Mouse (Mus musculus) intestine, postnatal 0 days (tissue): ENCODE data around the gene Ric1. TPM values are rescaled to one million over a fixed set of nuclear protein-coding genes. Genes with fewer than 3 reads are reported as not detected.
"Not testable (repeated sequence)": the region's sequence is repeated elsewhere in the genome, so short reads cannot be mapped to it uniquely, and the experiment has no call there.

Experiments
- ATAC-seq: fragments of 200-750 bp; cut with Nextera tagmentation; 2 replicates; pipeline ENCODE4 v1.8.0; 2017; ENCODE audit warnings: mild to moderate bottlenecking, moderate TSS enrichment, moderate library complexity
- H3K27ac ChIP-seq: fragments of 300-500 bp; sonication (generic); 2 replicates; pipeline ENCODE4 v1.5.1; 2014; ENCODE audit warnings: mild to moderate bottlenecking, low read depth, low read length, moderate library complexity
- H3K27me3 ChIP-seq: fragments of 300-500 bp; sonication (generic); replicated peaks from 2 replicates; pipeline ENCODE4 v1.6.1; 2014; ENCODE audit warnings: low read length, mixed read lengths; ENCODE audit not compliant: control insufficient read depth, insufficient read depth
- H3K36me3 ChIP-seq: fragments of 300-500 bp; sonication (generic); 2 replicates; pipeline ENCODE4 v1.6.1; 2014; ENCODE audit warnings: mild to moderate bottlenecking, moderate library complexity; ENCODE audit not compliant: control insufficient read depth, insufficient read depth
- H3K4me1 ChIP-seq: fragments of 300-500 bp; sonication (generic); replicated peaks from 2 replicates; pipeline ENCODE4 v1.6.1; 2014; ENCODE audit warnings: antibody characterized with exemption, low read length, mixed read lengths; ENCODE audit not compliant: control insufficient read depth, insufficient read depth
- H3K4me2 ChIP-seq: fragments of 300-500 bp; sonication (generic); replicated peaks from 2 replicates; pipeline ENCODE4 v1.6.1; 2014; ENCODE audit warnings: low read depth, mild to moderate bottlenecking, moderate library complexity
- H3K4me3 ChIP-seq: fragments of 300-500 bp; sonication (generic); 2 replicates; pipeline ENCODE4 v1.5.1; 2014; ENCODE audit warnings: low read depth, low read length
- H3K9ac ChIP-seq: fragments of 300-500 bp; sonication (generic); 2 replicates; pipeline ENCODE4 v1.6.1; 2014; ENCODE audit warnings: mild to moderate bottlenecking, low read depth, low read length
- H3K9me3 ChIP-seq: fragments of 300-500 bp; sonication (generic); 2 replicates; pipeline ENCODE4 v1.6.1; 2016; ENCODE audit warnings: mixed run types; ENCODE audit not compliant: control insufficient read depth
- CTCF ChIP-seq: sonication (generic); IDR thresholded peaks from 2 replicates; pipeline ENCODE4 v1.5.1; 2016; ENCODE audit warnings: low read depth, mild to moderate bottlenecking, control low read depth, antibody characterized with exemption, moderate library complexity
- WGBS: fragments of 180-500 bp; shearing (Covaris S2); extraction: QIAGEN DNeasy Blood & Tissue Kit; methylation state at CpG from one replicate; pipeline ENCODE4 v1.1.7; 2014; 5-methylcytosine and 5-hydroxymethylcytosine counted together
- polyA plus RNA-seq: library from polyadenylated mRNA; unstranded; fragments of >200 nt; fragmentation: Nextera tagmentation; extraction: Ambion mirVana; gene quantifications from 2 replicates; pipeline ENCODE4 v1.2.1, GENCODE M21; 2015

The Ric1 gene
- polyA plus RNA-seq, 1 experiment from 2014 or later = 10.2 TPM

GRCm38 (mm10) chr19:29520996-29521560, 1.0 kb upstream of the Ric1 start:
- H3K9ac ChIP-seq = no peak overlapping the region
- H3K27me3 ChIP-seq = no peaks in the 10 kb centered on the region
- peaks cover 3% of the 10 kb centered on the region; the same call in 1 of the 2 replicates for H3K36me3 ChIP-seq
- ATAC-seq = no peak
- no peaks in the 10 kb centered on the region for H3K9me3 ChIP-seq
- peaks cover 7% of the 10 kb centered on the region; the same call in 1 of the 2 replicates for H3K4me1 ChIP-seq
- H3K4me3 ChIP-seq = peak overlapping the region; percentile 95
- peak overlapping the region; percentile 75 for H3K4me2 ChIP-seq
- TF ChIP-seq CTCF = no peak
- 28% methylated on average over 10 of the region's 10 CpGs for WGBS
- peak overlapping the region; percentile 96; the same call in 1 of the 2 replicates for H3K27ac ChIP-seq

GRCm38 (mm10) chr19:29522445-29523229, 555 bp downstream of the Ric1 start:
- no peaks in the 10 kb centered on the region for H3K9me3 ChIP-seq
- under 1% methylated on average over 82 of the region's 92 CpGs for WGBS
- peak overlapping the region; percentile 95 for H3K4me3 ChIP-seq
- peak; percentile 44 for ATAC-seq
- H3K9ac ChIP-seq = peak overlapping the region; percentile 98
- TF ChIP-seq CTCF = 0 out of 2 replicates have a peak, but pooled peaks have one; percentile 1
- peak overlapping the region; percentile 75 for H3K4me2 ChIP-seq
- H3K36me3 ChIP-seq = no peaks in the 10 kb centered on the region
- peak overlapping the region; percentile 96 for H3K27ac ChIP-seq
- peaks cover 7% of the 10 kb centered on the region; the same call in 1 of the 2 replicates for H3K4me1 ChIP-seq
- no peaks in the 10 kb centered on the region for H3K27me3 ChIP-seq

GRCm38 (mm10) chr19:29523230-29523582, 1.1 kb downstream of the Ric1 start:
- H3K27me3 ChIP-seq = no peaks in the 10 kb centered on the region
- peak overlapping the region; percentile 96 for H3K27ac ChIP-seq
- peak overlapping the region; percentile 95 for H3K4me3 ChIP-seq
- under 1% methylated on average over 9 of the region's 9 CpGs for WGBS
- no peak for ATAC-seq
- peak overlapping the region; percentile 98 for H3K9ac ChIP-seq
- no peak for TF ChIP-seq CTCF
- H3K9me3 ChIP-seq = no peaks in the 10 kb centered on the region
- H3K36me3 ChIP-seq = no peaks in the 10 kb centered on the region
- peaks cover 7% of the 10 kb centered on the region; the same call in 1 of the 2 replicates for H3K4me1 ChIP-seq
- H3K4me2 ChIP-seq = peak overlapping the region; percentile 75

GRCm38 (mm10) chr19:29523701-29524100, 1.6 kb downstream of the Ric1 start:
- Histone ChIP-seq H3K4me3 (peak overlapping the region; percentile 95), H3K9ac (peak overlapping the region; percentile 98), H3K4me1 (peaks cover 7% of the 10 kb centered on the region; the same call in 1 of the 2 replicates), H3K36me3 (no peaks in the 10 kb centered on the region), H3K27ac (no peak overlapping the region), H3K27me3 (no peaks in the 10 kb centered on the region), H3K9me3 (no peaks in the 10 kb centered on the region), H3K4me2 (peak overlapping the region; percentile 75)
- 36% methylated on average over 5 of the region's 5 CpGs for WGBS
- ATAC-seq = no peak
- no peak for TF ChIP-seq CTCF

- WGBS = 56% methylated on average over 4 of the region's 4 CpGs
- Histone ChIP-seq H3K27ac (no peak overlapping the region), H3K9me3 (no peaks in the 10 kb centered on the region), H3K4me1 (peaks cover 7% of the 10 kb centered on the region; the same call in 1 of the 2 replicates), H3K36me3 (no peaks in the 10 kb centered on the region), H3K27me3 (no peaks in the 10 kb centered on the region), H3K9ac (no peak overlapping the region), H3K4me3 (no peak overlapping the region), H3K4me2 (peak overlapping the region; percentile 75; the same call in 1 of the 2 replicates)
- no peak for ATAC-seq
- TF ChIP-seq CTCF = no peak
Observed at GRCm38 (mm10) chr19:29524614-29525013, 2.5 kb downstream of the Ric1 start.

GRCm38 (mm10) chr19:29525588-29525987, 3.5 kb downstream of the Ric1 start:
- 91% methylated on average over 4 of the region's 4 CpGs for WGBS
- ATAC-seq, H3K27me3 ChIP-seq, H3K4me1 ChIP-seq, H3K27ac ChIP-seq, H3K9ac ChIP-seq, H3K9me3 ChIP-seq, H3K4me3 ChIP-seq, H3K4me2 ChIP-seq, H3K36me3 ChIP-seq: not testable (repeated sequence)
- peak; percentile 29; the same call in 1 of the 2 replicates for TF ChIP-seq CTCF
